Comparison of ENCODE assay signal across 23 mouse cellular contexts in genomic region chr1:77663345-77663744, GRCm38 (mm10).
DNase-seq lines count a peak whose midpoint lies in the region; ATAC-seq lines count a peak whose summit lies in the region.
"Had no signal": no experiment of that assay in that cellular context is flagged by ENCODE, and none has a peak within 500 bp of the region (broad histone marks: within the 10 kb centered on the region; RNA-seq: fewer than 3 reads in every experiment).

No protein-coding gene starts in this region.

- no peaks in the 10 kb centered on the region for H3K27me3 ChIP-seq in embryonic facial prominence, embryonic 14.5 days (replicated peaks; ENCODE audit: control insufficient read depth, insufficient read depth, low read length)
- H3K27me3 ChIP-seq in embryonic facial prominence, embryonic 10.5 days (replicated peaks; ENCODE audit: low read depth, poor library complexity, severe bottlenecking), result no peaks in the 10 kb centered on the region
- no peaks in the 10 kb centered on the region for H3K27me3 ChIP-seq in midbrain, embryonic 16.5 days (ENCODE audit: control insufficient read depth, insufficient read depth, low read depth, low read length)
- H3K27me3 ChIP-seq: embryonic facial prominence, embryonic 13.5 days; intestine, embryonic 15.5 days; limb, embryonic 13.5 days; liver, embryonic 15.5 days; megakaryocyte, embryonic 14.5 days; midbrain, embryonic 15.5 days had no signal

- DNase-seq in embryonic facial prominence, embryonic 14.5 days (ENCODE audit: low spot score), result peak; percentile 15
- DNase-seq in embryonic facial prominence, embryonic 10.5 days (ENCODE audit: low spot score), result no peak
- DNase-seq in layer of hippocampus, adult 9-11 months, result peak; percentile 15
- DNase-seq in layer of hippocampus, postnatal 36 days, result no peak
- DNase-seq in left cerebral cortex, postnatal 36 days (ENCODE audit: low spot score in 2 of 2), result peak; percentile 13 to 18
- peak; percentile 47 for DNase-seq in telencephalon, adult 2 months (ENCODE audit: low read depth, low spot score)
- DNase-seq in heart, postnatal 4 days, result no peak
- DNase-seq: cerebellum, adult 11-12 months; heart, postnatal 14 days; lung, postnatal 10 days; thymus, adult 18-20 months had no signal

- H3K4me3 ChIP-seq in embryonic facial prominence, embryonic 14.5 days (ENCODE audit: low read depth, low read length), result no peak overlapping the region
- no peak overlapping the region for H3K4me3 ChIP-seq in embryonic facial prominence, embryonic 10.5 days
- H3K4me3 ChIP-seq in midbrain, embryonic 16.5 days (ENCODE audit: low read depth, low read length), result no peak overlapping the region
- H3K4me3 ChIP-seq: embryonic facial prominence, embryonic 13.5 days; intestine, embryonic 15.5 days; layer of hippocampus, adult 2 months; limb, embryonic 13.5 days; liver, embryonic 15.5 days; megakaryocyte, embryonic 14.5 days; midbrain, embryonic 15.5 days had no signal

- intact Hi-C loops in left cerebral cortex, postnatal 36 days (cut with DNase I), result no loop called here

- ATAC-seq in embryonic facial prominence, embryonic 14.5 days (ENCODE audit: low read depth), result no peak
- no peak for ATAC-seq in midbrain, embryonic 16.5 days
- ATAC-seq: CD4-positive, CD25-positive, alpha-beta regulatory T cell, adult 4 months; intestine, embryonic 15.5 days; midbrain, embryonic 15.5 days had no signal

- no peak overlapping the region for H3K27ac ChIP-seq in embryonic facial prominence, embryonic 14.5 days (replicated peaks; ENCODE audit: low read depth, low read length)
- no peak overlapping the region for H3K27ac ChIP-seq in embryonic facial prominence, embryonic 10.5 days (replicated peaks)
- no peak overlapping the region for H3K27ac ChIP-seq in midbrain, embryonic 16.5 days (ENCODE audit: low read length)
- H3K27ac ChIP-seq: embryonic facial prominence, embryonic 13.5 days; hindbrain, embryonic 14.5 days; intestine, embryonic 15.5 days; layer of hippocampus, adult 2 months; limb, embryonic 13.5 days; liver, embryonic 15.5 days; midbrain, embryonic 15.5 days had no signal

- H3K36me3 ChIP-seq in embryonic facial prominence, embryonic 14.5 days (ENCODE audit: control insufficient read depth, insufficient read depth, low read length), result no peaks in the 10 kb centered on the region
- no peaks in the 10 kb centered on the region for H3K36me3 ChIP-seq in embryonic facial prominence, embryonic 10.5 days (replicated peaks)
- no peaks in the 10 kb centered on the region for H3K36me3 ChIP-seq in midbrain, embryonic 16.5 days (ENCODE audit: control insufficient read depth, insufficient read depth, low read length)
- H3K36me3 ChIP-seq: embryonic facial prominence, embryonic 13.5 days; G1E; intestine, embryonic 15.5 days; limb, embryonic 13.5 days; liver, embryonic 15.5 days; midbrain, embryonic 15.5 days had no signal

- H3K4me1 ChIP-seq in embryonic facial prominence, embryonic 14.5 days (ENCODE audit: control insufficient read depth, insufficient read depth, low read length), result peaks cover 4% of the 10 kb centered on the region; the same call in 1 of the 2 replicates
- H3K4me1 ChIP-seq in embryonic facial prominence, embryonic 10.5 days, result no peaks in the 10 kb centered on the region
- H3K4me1 ChIP-seq in midbrain, embryonic 16.5 days (ENCODE audit: control insufficient read depth, insufficient read depth, low read length), result no peaks in the 10 kb centered on the region
- H3K4me1 ChIP-seq: embryonic facial prominence, embryonic 13.5 days; intestine, embryonic 15.5 days; limb, embryonic 13.5 days; liver, embryonic 15.5 days; megakaryocyte, embryonic 14.5 days; midbrain, embryonic 15.5 days had no signal

- 70% methylated on average over 7 of the region's 7 CpGs for WGBS in embryonic facial prominence, embryonic 14.5 days
- WGBS in embryonic facial prominence, embryonic 10.5 days, result 81% methylated on average over 7 of the region's 7 CpGs
- 89% methylated on average over 7 of the region's 7 CpGs for WGBS in midbrain, embryonic 16.5 days

- no peak overlapping the region for H3K4me2 ChIP-seq in embryonic facial prominence, embryonic 14.5 days (ENCODE audit: low read depth, low read length)
- H3K4me2 ChIP-seq in midbrain, embryonic 16.5 days (ENCODE audit: low read length), result no peak overlapping the region
- H3K4me2 ChIP-seq: embryonic facial prominence, embryonic 13.5 days; heart, embryonic 11.5 days; hindbrain, embryonic 14.5 days; intestine, embryonic 15.5 days; limb, embryonic 13.5 days; liver, embryonic 15.5 days; midbrain, embryonic 15.5 days had no signal

- no peak overlapping the region for H3K9ac ChIP-seq in embryonic facial prominence, embryonic 14.5 days (ENCODE audit: low read depth, low read length)
- no peak overlapping the region for H3K9ac ChIP-seq in midbrain, embryonic 16.5 days (ENCODE audit: low read depth, low read length)
- H3K9ac ChIP-seq: embryonic facial prominence, embryonic 13.5 days; hindbrain, embryonic 14.5 days; intestine, embryonic 15.5 days; limb, embryonic 13.5 days; liver, embryonic 15.5 days; midbrain, embryonic 15.5 days had no signal

- H3K9me3 ChIP-seq in embryonic facial prominence, embryonic 14.5 days (ENCODE audit: control insufficient read depth, low read length), result no peaks in the 10 kb centered on the region
- H3K9me3 ChIP-seq in embryonic facial prominence, embryonic 10.5 days, result no peaks in the 10 kb centered on the region
- no peaks in the 10 kb centered on the region for H3K9me3 ChIP-seq in midbrain, embryonic 16.5 days (replicated peaks; ENCODE audit: control insufficient read depth, low read length, poor library complexity, severe bottlenecking)
- H3K9me3 ChIP-seq: embryonic facial prominence, embryonic 13.5 days; intestine, embryonic 15.5 days; limb, embryonic 13.5 days; liver, embryonic 15.5 days; midbrain, embryonic 15.5 days had no signal

Comparison
In these comparisons a context has a peak if more than half of its experiments do, and no peak if none do; other contexts are left out.
1. DNase-seq: peak in embryonic facial prominence, embryonic 14.5 days (single experiment), layer of hippocampus, adult 9-11 months (single experiment), left cerebral cortex, postnatal 36 days (2 of 2) and telencephalon, adult 2 months (single experiment); none in embryonic facial prominence, embryonic 10.5 days (single experiment), layer of hippocampus, postnatal 36 days (0 of 2) and heart, postnatal 4 days (single experiment).